Mouse (Mus musculus) CD4-positive, CD25-positive, alpha-beta regulatory T cell, adult 2 months (primary cell): Measurements from ENCODE around the gene Cel.
A peak's percentile ranks its signal among the peaks of the same experiment; 100 is the strongest.

Experiments
- DNase-seq: peaks from one replicate; pipeline ENCODE4 v3.0.0-alpha.2; 2012; ENCODE audit warnings: low read depth, low spot score

The Cel gene

GRCm38 (mm10) chr2:28518231-28518630 is 45.0 kb downstream of the Cel start:
- peak; percentile 87 for DNase-seq

GRCm38 (mm10) chr2:28517206-28517909 is 45.8 kb downstream of the Cel start:
- DNase-seq, result peak; percentile 94

GRCm38 (mm10) chr2:28514489-28514888 is 48.7 kb downstream of the Cel start:
- peak; percentile 95 for DNase-seq

- peak; percentile 62 for DNase-seq
These were observed 49.5 kb downstream of the Cel start for GRCm38 (mm10) chr2:28513431-28514370.

GRCm38 (mm10) chr2:28512798-28513401 is 50.3 kb downstream of the Cel start, which contains the start of gene Ralgds:
Ralgds (plus strand) TSS chr2:28513125.
- peak; percentile 85 for DNase-seq

DNA sequence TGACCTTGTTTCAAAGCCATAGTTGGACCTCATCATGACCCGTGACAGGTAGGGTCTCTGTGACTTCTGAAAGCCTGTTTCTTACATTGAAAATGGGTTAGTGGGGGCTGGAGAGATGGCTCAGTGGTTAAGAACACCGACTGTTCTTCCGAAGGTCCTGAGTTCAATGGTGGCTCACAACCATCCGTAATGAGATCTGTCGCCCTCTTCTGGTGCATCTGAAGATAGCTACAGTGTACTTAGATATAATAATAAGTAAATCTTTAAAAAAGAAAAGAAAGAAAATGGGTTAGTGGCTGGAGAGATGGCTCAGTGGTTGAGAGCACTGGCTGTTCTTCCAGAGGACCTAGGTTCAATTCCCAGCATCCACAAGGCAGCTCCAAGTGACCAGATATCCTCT is 51.6 kb downstream of the Cel start:
- peak; percentile 49 for DNase-seq

DNA sequence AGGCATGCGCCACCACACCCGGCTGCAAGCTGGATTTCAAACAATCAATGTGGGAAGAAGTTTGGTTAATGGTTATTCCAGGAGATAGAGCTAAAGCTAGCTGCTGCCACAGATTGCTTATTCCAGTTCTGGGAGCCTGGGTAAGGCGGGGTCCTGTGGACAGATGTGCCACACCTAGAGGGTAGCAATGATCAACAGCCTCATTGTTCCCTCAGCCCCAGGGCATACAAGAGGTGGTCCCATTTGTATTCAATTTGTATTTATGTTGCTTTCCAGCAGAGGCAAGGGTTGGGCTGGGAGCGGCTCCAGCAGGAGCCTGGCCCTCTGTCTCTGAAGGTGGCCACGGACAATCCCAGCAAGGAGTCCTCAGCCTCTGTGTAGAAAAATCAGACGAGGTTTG is 56.9 kb downstream of the Cel start:
- DNase-seq, result no peak

- no peak for DNase-seq
These were observed 57.4 kb downstream of the Cel start, which contains the start of gene Gm10134 for GRCm38 (mm10) chr2:28505795-28506194. Gm10134 (plus strand) TSS chr2:28506095.
